Mouse (Mus musculus) liver, embryonic 12.5 days (tissue): ENCODE data around the gene Aldh1a1. TPM values are rescaled to one million over a fixed set of nuclear protein-coding genes. Genes with fewer than 3 reads are reported as not detected.

Experiments
- polyA plus RNA-seq: library from polyadenylated mRNA; unstranded; fragments of >200 nt; fragmentation: Nextera tagmentation; extraction: Ambion mirVana; gene quantifications from 2 replicates; pipeline ENCODE4 v1.2.1, GENCODE M21; 2016

The Aldh1a1 gene
- polyA plus RNA-seq, 1 experiment from 2014 or later = 0.57 TPM

Other genes starting within 250 kb of the Aldh1a1 start
- gene Anxa1, start 101.8 kb upstream of the Aldh1a1 start, polyA plus RNA-seq = 15.1 and 19.1 TPM in 2 replicates
- 0.48 and 0.50 TPM in 2 replicates for gene Aldh1a7, start 234.8 kb downstream of the Aldh1a1 start, polyA plus RNA-seq